Mouse (Mus musculus) naive thymus-derived CD4-positive, alpha-beta T cell, adult 2 months (primary cell): ENCODE results near the gene L3mbtl2.

Experiments used
- DNase-seq: peaks from one replicate; pipeline ENCODE4 v3.0.0-alpha.2; 2011; ENCODE audit warnings: low read depth

L3mbtl2 gene

DNA sequence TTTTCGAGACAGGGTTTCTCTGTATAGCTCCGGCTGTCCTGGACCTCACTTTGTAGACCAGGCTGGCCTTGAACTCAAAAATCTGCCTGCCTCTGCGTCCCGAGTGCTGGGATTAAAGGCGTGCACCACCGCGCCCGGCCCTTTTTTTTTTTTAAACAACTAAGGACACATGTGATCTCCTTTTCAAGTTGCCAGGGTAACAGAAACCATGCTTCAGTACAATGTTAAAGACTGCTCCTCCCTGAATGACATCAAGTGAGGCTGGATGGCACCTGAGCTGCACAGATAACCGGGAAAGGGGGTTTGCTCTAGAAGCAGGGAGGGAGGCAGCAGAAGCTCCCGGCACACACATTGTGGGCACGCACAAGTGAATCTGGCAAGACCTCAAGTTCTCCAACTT is 45.3 kb downstream of the L3mbtl2 start:
- no peak for DNase-seq

- DNase-seq: no peak
Observed at GRCm38 (mm10) chr15:81709686-81710085, 46.0 kb downstream of the L3mbtl2 start.

DNA sequence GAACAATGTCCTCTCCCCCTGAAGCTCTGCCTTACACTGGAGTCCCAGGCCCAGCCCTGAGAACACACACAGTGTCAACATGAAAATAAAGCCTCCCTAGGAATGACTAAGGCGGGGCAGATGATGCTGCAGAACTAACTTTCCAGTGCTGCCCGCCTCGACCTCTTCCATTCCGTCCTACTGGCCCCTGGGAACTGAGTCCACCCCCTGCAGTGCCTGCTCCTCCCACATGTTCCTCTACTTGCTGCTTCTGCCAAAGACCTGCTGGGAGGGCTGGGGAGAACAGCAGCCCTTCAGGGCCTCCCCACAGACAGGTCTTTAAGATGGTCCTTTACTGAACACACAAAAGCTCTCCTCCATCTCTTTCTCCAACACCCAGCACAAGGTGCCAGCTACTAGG is 47.1 kb downstream of the L3mbtl2 start:
- no peak for DNase-seq

GRCm38 (mm10) chr15:81713742-81714141 is 50.1 kb downstream of the L3mbtl2 start:
- no peak for DNase-seq

GRCm38 (mm10) chr15:81718336-81719138 is 54.8 kb downstream of the L3mbtl2 start:
- no peak for DNase-seq

DNA sequence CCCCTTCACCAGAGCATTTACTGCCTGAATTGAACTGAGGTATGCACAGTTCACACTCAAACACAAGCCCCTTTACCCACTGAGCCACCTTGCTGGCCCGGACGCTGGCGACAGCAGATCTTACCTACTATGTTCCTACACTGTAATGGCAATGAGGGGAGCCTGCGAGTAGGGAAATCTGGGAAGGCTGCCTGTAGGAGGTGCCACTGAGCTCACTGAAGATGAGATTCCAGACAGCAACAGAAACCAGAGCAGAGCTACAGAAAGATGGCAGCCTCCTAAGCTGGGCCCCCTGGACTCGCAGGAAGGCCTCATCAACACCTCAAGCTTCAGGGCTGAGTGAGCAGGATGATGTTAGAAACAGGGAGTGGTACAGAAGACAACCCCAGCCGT is 55.4 kb downstream of the L3mbtl2 start:
- no peak for DNase-seq

DNA sequence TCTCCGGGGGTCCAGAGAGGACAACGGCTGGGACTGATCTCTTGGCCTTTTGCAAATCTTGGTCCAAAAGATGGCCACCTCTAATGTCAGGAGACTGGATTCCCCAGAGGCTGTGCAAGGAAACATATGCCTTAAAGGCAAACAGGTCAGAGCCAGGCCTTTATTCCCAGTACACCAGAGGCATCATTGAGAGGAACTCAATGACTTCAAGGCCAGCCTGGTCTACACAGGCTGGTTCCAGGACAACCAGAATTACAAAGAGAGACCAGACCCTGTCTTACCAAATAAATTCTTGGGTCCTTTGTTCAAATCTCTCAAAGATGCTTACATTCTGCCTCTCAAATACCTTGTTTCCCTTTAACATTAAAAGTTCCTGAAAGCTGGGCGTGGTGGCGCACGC is 58.7 kb downstream of the L3mbtl2 start:
- DNase-seq: no peak

- no peak for DNase-seq
Observed at GRCm38 (mm10) chr15:81723653-81724052, 60.0 kb downstream of the L3mbtl2 start.

- DNase-seq: no peak
Observed at GRCm38 (mm10) chr15:81725965-81726364, 62.3 kb downstream of the L3mbtl2 start.

DNA sequence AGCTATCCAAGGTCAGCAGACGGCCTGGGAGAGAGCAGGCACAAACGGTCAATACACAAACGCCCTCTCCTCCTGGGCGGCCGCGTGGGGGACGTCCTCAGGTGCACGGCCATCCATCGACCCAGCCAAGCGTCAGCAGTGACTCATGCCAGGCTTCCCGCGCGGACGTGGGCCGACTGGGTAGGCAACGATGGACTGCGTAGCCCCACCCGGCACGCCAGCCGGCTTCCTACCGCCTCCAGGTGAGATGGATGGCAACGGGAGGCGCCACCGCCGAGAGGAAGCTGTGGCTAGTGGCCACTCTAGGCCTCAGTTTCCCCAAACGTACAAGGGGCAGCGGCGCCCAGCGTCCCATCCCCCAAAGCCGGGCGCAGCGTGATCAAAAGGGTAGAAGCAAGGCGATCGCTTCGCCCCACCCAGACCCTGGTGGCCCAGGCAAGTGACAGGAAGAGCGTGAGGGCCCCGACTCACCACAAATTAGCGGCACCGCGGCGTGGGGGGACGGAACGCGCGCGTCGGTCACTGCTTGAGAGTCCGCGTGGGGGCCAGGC is 65.6 kb downstream of the L3mbtl2 start:
- DNase-seq: no peak

DNA sequence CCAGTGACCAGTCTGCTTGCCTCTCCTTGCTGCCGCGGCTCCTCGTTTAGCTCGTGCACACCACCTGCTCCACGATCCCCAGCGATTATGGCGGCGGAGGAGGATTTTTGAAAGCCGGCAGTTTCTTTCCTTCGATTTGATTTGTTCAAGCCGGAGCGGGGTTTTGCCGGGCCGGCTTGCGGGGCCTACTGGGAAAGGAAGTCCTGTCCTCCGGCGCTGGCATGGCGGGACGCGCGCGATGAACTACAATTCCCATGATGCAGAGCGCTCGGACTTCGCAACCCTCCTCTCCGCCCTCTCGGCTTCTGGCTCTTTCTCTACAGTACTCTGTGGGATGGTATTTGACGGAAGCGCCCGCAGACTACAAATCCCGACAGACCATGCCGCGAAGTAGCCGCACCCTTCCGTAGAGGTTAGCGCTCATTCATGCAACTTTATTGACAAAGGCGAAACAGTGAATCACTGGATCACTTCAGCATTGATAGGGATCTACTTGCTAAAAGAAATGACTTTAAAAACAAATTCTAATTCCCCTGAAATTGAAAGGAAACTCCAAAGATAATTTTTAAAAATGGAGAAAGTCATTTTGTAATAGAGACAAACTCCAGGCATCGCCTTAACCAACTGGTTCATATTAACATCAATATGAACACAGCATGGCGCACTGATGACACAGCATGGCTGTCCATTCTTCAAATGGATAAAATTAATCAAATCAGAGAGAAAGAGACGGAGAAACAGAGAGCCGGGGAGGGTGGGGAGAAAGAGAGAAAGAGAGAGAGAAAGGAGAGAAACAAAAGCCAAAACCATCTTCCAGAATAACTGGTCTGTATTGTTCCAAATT is 66.3 kb downstream of the L3mbtl2 start:
- peak; percentile 98 for DNase-seq

- DNase-seq: no peak
Observed at GRCm38 (mm10) chr15:81735075-81735474, 71.4 kb downstream of the L3mbtl2 start.
